Mouse (Mus musculus): ENCODE data around the gene Fzd4.

DNA sequence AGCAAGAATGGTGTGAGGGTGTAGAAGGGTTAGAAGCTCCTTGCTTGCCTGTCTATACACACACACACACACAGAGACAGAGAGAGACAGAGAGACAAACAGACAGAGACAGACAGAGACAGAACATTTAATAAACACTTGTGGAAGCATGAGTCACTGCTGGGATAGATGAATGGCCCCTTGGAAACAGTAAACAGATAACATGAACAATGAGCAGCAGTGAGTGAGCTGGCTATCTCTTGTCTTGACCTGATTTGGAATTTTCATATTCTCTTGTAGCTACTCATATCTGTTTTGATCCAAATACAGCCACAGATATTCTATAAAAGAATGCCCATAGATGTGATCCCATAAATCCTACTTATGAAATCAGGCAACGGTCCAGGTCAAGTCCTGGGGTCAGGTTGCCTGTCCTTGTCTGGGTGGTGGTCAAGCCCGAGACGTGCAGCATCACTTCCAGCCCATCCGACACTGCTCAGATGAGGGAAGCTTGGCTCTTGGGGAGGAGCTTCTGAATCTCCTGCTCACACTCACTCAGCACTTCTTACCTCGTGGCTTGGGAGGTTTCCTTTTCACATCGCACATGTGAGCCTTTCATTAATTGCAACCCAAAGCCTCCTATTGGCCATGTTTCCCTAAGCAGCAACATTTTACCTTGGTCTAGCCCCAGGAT lies 32.4 kb upstream of the Fzd4 start:
- TF ChIP-seq CTCF (IDR thresholded peaks at IDR 0.05; ENCODE audit: insufficient read depth, low read depth, low read length) (no peak), POLR2A (IDR thresholded peaks at IDR 0.05; ENCODE audit: insufficient read depth, low read depth, low read length) (no peak)
